Mouse (Mus musculus) left cerebral cortex, postnatal 25 days (tissue): ENCODE results near the gene Olfr1424. TPM values are rescaled to one million over a fixed set of nuclear protein-coding genes. Genes with fewer than 3 reads are reported as not detected.
"Not testable (repeated sequence)": the region's sequence is repeated elsewhere in the genome, so short reads cannot be mapped to it uniquely, and the experiment has no call there.

Experiments used
- DNase-seq, 2 experiments: peaks; one replicate each; pipeline ENCODE4 v3.0.0; 2022; ENCODE audit warnings: low spot score in 2 of 2, mixed read lengths in 1 of 2
- intact Hi-C: fragments of 180-260 bp; cut with DNase I; formaldehyde crosslinking; loops from one replicate; pipeline ENCODE4 v1.15.1; 2025
- total RNA-seq, 2 experiments: library from RNA; stranded (reverse); gene quantifications; 2 replicates each; pipeline ENCODE4 v1.2.3; 2021

Gene Olfr1424
- total RNA-seq, result not detected

DNA sequence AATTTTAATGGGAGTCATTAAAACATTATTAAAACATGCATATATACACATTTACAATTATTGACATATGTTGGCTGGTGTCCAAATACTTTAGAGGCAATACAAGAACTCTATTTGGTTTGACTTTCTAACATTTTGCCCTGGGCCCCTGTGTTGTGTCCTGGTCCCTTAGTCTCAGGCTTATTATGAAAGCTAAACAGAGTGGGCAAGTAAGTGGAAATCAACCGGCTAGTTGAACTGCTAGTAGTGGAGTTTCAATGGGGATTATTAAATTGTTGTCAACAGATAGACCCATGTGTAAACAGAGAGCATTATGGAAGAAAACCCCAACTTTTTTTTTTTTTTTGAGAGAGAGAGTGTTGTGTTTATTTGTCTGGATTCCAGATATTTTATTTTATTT is at the start of gene Olfr1424:
Gene Olfr1424, minus strand, starts transcription at position 101 of the 400 bp plus-strand sequence.
- intact Hi-C loops, DNase-seq: not testable (repeated sequence)

DNA sequence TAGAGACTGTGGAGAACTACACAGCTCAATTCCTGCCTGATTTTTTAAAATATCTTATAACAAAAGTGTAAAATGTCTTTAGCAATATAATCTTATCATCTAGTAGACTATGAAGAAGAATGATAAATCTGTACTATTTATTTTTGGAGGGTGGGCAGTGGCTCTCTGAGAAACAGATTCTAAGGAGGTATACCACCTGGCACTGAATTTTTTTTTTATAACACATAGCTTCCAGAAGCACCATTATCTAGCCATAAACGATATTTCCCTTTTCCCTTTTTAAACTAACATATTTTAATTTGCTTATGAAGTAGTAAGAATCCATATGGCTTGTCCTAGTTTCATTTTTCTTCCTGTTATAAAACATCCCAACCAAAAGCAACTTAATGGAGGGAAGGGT is 42.1 kb upstream of the Olfr1424 start:
- intact Hi-C loops, result loop anchor here (2.0 to 5.0 kb wide), 2 partner anchors 40 to 92 kb away; no protein-coding TSS in a partner anchor
- peak in 1 of 2 experiments; percentile 61 for DNase-seq

DNA sequence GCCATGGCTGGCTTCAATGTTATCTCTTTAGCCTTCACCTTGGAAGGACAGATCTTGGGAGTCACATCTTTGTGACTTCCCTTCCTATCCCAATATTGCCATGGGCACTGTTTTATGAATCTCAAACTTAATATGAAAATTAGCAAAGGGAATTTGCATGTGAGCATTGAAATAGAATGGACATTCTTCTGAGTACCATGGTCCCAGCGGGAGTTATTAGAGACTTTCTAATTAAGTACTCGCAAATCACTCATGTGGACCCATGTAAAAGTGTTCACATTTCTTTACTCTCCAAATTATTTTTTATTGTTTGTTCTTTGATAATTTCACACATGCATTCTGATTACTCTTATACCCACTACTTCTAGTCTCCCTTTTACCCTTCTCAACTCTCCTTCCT is 40.8 kb upstream of the Olfr1424 start, which contains the start of gene Olfr1427:
Gene Olfr1427, minus strand, starts transcription at position 101 of the 400 bp plus-strand sequence.
- no peak for DNase-seq
- intact Hi-C loops, result loop anchor here (5.0 kb wide), 1 partner anchor 91 kb away; no protein-coding TSS in a partner anchor

DNA sequence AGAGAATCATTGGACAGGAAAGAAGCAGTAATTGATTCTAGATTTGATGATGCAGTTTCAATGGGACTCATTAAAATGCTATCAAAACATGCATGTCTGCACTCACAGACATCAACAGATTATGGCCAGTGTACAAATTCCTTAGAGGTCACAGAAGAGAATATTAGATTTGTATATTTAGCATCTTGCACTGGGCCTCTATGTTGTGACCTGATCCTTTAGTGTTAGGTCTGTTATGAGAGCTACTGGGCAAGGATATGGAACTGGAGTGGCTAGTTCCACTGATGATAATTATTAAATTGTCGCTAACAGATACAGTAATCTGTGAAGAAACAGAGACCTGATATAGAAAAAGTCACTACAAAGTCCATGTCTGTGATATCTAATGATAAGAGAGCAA is 29.4 kb upstream of the Olfr1424 start, which contains the start of gene Olfr1426:
Gene Olfr1426, minus strand, starts transcription at position 101 of the 400 bp plus-strand sequence.
- intact Hi-C loops, result no loop called here
- no peak for DNase-seq

DNA sequence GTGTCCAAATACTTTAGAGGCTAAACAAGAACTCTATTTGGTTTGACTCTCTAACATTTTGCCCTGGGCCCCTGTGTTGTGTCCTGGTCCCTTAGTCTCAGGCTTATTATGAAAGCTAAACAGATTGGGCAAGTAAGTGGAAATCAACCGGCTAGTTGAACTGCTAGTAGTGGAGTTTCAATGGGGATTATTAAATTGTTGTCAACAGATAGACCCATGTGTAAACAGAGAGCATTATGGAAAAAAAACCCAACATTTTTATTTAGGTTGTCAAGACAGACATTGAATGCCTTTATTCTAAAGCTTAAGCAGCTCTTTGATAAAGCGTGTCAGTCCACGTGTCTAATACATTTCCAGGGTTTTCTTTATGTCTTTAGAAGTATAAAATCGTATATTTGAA is 15.1 kb upstream of the Olfr1424 start, which contains the start of gene Olfr1425:
Gene Olfr1425, minus strand, starts transcription at position 101 of the 400 bp plus-strand sequence.
- intact Hi-C loops, result not testable (repeated sequence)

DNA sequence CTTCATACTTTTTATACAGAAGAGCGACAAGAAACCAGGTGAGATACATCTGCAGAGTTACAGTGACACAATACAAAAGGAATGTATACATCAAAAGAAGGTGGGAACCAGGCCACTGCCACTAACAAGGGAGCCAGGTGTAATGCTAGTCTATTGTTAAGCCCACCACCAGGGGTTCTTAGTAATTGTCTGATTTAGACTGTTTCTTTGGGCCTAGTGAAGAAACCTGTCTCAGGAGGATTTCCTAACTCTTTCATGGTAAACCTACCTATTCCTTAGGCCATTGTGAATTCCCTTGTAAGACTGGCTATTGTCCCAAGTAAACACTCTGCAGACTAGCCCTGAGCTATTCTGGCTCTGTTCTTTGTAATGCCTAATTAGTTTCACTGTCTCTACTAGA is 7.1 kb upstream of the Olfr1424 start:
- DNase-seq, intact Hi-C loops: not testable (repeated sequence)

More for the DNA sequence above, 15.1 kb upstream of the Olfr1424 start, which contains the start of gene Olfr1425:
- not testable (repeated sequence) for DNase-seq

DNA sequence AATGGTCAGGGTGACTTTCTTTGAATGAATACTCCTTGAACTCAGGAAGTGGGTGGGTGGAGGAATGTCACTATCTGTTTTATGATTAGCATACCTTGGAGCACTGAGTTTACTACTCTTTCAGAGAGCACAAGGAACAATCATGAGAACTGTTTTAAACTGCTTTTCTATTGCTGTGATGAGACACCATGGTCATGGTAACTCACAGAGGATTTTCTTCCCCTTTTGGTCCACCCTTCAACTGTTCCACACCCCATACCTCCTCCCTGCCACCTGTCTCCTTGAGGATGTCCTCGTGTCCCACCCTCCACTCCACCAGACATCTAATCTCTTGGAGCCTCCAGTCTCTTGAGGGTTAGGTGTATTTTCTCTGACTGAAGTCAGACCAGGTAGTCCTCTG is 5.3 kb upstream of the Olfr1424 start:
- DNase-seq, intact Hi-C loops: not testable (repeated sequence)

DNA sequence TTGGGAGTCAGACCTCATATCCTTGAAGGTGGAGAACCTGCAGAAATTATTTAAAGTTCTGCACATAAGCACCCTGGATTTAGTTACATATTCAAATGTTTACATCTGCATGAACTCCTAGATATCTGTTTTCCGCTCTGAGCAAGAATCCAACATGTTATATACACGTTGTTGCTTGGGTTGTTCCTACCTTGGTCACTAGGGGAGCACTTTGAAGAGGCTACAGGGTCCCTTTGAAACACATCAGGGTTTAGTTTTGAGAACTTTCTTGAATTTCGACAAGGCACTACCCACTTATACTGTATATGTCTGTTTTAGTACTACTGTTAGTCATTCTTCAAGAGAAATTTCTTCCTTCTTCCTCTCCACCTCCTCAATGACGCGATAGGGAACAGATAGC is 19.3 kb downstream of the Olfr1424 start:
- intact Hi-C loops, result no loop called here
- no peak for DNase-seq

DNA sequence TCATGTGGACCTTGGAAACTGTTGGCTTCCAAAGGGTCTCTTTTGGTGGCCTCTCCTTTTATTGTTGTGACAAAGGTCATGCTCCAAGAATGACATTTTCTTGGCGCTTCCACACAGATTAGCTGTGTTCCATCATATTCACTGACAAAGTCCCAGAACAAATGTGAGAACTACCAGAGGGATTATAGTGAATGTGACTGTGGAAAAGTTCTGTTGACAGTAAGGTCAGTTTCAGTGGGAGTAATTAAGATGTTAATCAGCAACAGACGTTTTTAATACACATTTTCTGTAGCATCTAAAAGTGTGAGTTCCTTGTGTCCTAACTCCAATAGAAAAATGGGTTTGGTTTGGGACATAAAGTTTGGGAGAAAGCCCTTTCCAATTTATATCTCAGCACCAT is 21.3 kb downstream of the Olfr1424 start, which contains the start of gene Olfr1423:
Gene Olfr1423, minus strand, starts transcription at position 101 of the 400 bp plus-strand sequence.
- intact Hi-C loops, result no loop called here
- no peak for DNase-seq

DNA sequence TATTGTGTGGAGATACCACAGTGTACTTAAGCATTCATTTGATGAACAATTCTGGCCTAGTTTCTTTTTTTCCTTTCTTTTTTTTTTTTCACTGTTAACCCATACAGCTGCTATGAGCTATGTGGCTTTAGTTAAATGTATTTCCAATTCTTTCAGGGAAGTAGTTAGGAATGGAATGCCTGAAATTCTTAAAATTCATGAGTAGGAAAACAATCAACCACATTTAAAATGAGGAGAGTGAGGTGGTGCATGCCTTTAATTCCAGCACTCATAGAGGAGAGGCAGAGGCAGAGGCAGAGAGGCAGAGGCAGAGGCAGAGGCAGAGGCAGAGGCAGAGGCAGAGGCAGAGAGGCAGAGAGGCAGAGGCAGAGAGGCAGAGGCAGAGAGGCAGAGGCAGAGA is 24.8 kb downstream of the Olfr1424 start:
- no peak for DNase-seq
- intact Hi-C loops, result no loop called here

DNA sequence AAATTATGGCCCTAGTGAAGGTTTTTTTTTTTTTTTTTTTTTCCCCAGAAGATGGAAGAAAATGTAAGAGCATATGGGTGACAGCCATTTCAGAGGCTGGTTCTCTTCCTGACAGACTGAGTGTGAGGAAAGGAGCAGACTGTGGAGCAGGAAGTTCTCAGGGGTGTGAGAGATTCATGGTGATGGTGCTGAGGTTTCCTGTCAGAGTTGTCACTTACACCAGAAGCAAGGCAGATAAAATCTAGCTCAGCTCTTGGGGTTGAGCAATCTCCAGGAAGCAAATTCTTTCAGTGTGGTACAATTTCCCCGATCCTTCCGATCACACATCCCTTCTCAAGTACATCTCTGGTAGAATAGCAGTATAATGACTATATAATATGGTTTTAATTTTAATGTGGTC is 35.9 kb downstream of the Olfr1424 start:
- intact Hi-C loops, result no loop called here
- DNase-seq, result peak in 1 of 2 experiments; percentile 49

DNA sequence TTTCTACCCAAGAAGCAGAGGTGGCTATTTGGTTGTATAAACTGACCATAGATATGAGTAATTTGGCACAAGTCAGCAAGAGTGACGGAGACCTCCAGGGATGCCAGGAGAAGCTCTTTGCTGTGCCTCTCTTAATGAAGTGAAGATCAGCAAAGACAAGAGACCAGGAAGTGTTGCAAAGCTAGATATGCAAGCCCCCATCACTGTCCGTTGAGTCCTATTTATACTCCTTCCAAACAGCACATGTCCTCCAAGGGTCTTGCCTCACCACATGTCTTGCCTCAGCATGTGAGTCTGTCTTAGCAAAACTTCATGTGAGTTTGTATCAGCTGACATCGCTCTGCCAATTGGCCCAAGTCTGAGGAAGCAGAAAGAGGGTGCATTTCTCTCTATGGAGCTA is 37.1 kb downstream of the Olfr1424 start:
- no peak for DNase-seq
- intact Hi-C loops, result no loop called here

DNA sequence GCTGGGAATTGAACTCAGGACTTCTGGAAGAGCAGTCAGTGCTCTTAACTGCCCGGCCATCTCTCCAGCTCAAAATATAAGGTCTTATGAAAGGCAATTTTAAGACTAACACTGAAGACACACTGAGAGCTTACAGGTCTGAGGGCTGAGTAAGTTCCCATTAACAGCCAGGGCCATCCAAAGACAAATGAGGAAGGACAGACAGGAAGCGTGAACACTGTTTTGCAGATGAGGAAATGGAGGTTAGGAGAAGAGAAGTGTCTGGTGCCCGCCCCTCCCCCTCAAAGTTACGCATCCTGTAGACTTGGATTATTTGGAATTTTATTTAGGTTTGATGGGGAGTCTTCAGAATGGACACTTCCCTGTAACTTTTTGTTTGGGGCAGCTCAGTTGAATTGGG is 38.3 kb downstream of the Olfr1424 start:
- peak in 1 of 2 experiments; percentile 22 for DNase-seq
- intact Hi-C loops, result no loop called here

DNA sequence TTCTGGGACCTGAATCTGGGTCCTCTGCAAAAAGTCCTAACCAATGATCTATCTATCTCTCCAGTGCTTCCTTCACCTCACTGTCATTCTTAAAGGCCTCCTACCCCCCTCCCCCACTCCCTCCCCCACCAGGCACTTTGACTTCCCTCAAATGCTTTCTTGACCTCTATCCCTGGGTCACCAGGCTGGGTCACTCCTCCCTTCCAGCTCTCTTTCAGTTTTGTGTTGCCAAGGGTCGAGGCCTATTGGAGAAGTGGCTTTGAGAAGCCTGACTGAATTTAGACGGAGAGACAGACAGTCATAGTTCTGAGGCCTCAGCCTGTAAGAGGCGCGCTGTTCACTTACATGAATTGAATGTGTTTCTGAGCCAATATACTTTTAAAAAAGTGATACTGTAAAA is 46.3 kb downstream of the Olfr1424 start:
- intact Hi-C loops, result no loop called here
- DNase-seq, result no peak

DNA sequence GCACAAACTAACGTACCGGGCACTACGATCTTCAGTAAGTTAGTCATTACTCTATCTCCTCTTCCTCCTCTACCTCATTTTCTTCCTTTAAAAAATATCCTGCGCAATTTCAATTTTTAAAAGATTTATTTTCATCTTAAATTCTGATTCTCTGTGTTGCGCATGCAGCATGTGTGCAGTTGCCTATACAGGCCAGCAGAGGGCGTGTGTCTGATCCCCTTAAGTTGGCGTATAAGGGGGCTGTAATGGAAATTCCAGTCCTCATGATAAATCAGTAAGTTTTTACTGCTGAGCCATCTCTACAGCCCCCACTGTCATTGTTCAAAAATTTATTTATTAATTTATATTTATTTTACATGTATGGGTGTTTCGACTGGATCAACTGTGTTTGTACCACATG is 46.8 kb downstream of the Olfr1424 start:
- intact Hi-C loops, result no loop called here
- DNase-seq, result no peak

DNA sequence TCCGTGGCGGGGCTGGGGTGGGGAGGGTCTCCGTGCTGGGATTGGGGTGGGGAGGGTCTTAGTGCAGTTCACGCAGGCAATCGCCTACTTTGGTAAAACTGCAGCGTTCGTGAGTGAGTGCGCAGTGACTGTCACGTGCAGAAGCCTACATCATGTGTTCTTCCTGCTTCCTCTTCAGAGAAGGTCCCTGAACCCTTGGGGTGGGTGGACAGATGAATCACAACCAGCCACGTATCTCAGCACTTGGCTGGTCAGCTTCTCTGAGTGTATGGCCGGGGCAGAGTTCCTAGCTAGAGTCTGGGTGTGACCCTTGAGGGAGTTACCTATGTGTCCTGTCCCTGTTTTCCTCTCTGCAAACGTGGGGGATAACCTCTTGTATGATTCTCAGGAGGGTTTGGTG is 49.3 kb downstream of the Olfr1424 start:
- intact Hi-C loops, result loop anchor here (5.0 kb wide), 4 partner anchors 89 to 779 kb away; partner anchors contain the start of genes Dtx4 and Olfr1427
- DNase-seq, result peak in 1 of 2 experiments; percentile 70

DNA sequence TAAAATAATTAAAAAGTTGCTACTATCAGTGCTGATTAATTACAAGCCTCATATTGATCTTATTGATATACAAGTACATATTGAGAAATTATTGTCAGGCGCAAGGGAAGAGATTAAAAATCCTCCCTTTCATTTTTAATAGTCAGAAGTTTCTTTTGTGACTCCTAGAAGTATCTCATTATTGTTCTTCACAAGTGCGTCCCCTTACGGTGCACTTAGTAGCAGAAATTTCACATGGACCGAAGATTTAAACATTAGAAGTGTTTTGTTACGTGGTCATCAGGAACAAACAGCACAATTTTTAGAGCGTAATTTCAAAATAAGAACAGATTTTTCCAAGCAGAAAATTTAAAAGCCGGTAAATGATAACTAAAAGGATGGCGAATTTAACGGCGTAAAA is 49.9 kb downstream of the Olfr1424 start:
- DNase-seq, result no peak
- intact Hi-C loops, result loop anchor here (5.0 kb wide), 4 partner anchors 90 to 780 kb away; partner anchors contain the start of genes Dtx4 and Olfr1427

DNA sequence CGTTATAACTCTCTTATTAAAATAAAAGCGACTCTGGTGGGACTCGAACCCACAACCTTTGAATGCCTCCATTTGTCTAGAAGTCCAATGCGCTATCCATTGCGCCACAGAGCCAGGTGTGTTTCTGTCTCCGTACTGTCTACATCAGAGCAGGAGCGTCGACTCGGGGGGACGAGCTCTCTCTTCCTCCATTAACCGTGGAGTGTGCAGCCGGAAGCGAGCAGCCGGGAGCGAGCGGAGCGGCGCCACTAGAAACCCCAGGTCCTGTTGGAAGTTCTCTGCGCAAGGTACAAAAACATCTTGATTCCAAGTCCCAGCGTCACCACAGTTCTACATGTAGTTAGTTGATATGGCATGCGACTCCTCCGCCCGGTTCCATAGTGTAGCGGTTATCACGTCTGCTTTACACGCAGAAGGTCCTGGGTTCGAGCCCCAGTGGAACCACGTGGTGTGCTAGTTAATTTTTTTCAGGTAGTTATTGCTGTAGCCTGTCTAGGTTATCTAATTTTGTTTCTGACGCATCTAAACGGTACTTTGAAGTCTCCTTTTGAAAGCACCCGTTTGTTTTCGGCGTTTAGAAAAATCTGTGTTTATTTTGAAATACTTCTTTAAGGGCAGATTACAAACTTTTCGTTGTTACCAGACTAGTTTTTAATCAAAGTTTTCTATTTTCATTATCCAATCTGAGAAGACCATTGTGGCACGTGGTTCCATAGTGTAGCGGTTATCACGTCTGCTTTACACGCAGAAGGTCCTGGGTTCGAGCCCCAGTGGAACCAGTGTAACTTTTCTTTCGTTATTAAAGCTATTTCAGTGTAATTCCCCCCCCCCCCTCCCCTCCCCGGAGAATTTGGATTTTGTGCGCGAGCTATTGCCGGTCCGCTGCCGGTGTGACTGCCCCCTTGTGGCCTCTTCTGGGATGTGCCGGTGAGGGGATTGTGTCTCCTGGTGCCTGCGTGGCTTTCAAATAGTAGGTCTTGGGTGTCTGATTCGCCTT is 50.6 kb downstream of the Olfr1424 start:
- intact Hi-C loops, result loop anchor here (2.0 to 5.0 kb wide), 5 partner anchors 90 to 780 kb away; partner anchors contain the start of genes Dtx4 and Olfr1427
- DNase-seq, result peak; percentile 86 to 93

DNA sequence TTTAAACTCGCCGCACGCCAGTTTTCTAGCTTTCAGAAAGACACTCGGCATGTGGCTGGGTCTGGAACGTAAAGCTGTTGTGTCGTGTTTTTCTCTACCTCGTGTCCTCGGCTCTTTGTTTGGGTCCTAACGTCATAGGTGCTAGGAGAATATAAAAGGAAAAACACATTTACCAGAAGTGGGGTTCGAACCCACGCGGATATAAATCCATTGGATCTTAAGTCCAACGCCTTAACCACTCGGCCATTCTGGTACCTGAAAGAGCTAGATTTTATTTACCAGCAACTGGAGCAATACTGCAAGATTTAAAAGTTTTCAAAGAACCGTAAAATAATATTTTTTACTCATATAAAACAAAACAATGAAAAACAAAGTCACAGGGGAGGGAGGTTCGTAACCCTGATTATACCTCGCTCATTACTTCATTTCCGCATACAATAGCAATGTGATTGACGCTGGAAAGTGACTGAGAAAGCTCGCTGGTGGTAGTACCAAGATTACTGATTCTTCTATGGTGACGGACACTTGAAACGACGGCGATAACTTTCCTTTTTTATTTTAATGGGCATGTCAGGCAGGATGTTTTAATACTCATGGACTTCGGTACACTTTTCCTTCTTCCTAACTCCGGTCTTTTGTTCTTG is 51.4 kb downstream of the Olfr1424 start:
- intact Hi-C loops, result loop anchor here (2.0 to 5.0 kb wide), 5 partner anchors 91 to 781 kb away; partner anchors contain the start of genes Dtx4 and Olfr1427
- peak; percentile 88 to 95 for DNase-seq
